Mouse (Mus musculus): ENCODE data around the gene Cel. TPM values are rescaled to one million over a fixed set of nuclear protein-coding genes. Genes with fewer than 3 reads are reported as not detected.
A peak's percentile ranks its signal among the peaks of the same experiment; 100 is the strongest.

Gene Cel
- polyA plus RNA-seq, 1 experiment from 2014 or later, result not detected

GRCm38 (mm10) chr2:28546560-28546959 lies 16.6 kb downstream of the Cel start:
- Histone ChIP-seq H3K4me1 (ENCODE audit: control insufficient read depth, insufficient read depth, low read length) (no peaks in the 10 kb centered on the region), H3K9ac (replicated peaks; ENCODE audit: low read length) (no peak overlapping the region), H3K4me3 (replicated peaks; ENCODE audit: low read depth, low read length) (no peak overlapping the region), H3K27me3 (ENCODE audit: control insufficient read depth, insufficient read depth, low read length) (no peaks in the 10 kb centered on the region), H3K27ac (replicated peaks; ENCODE audit: low read depth, low read length) (no peak overlapping the region), H3K4me2 (ENCODE audit: low read length) (no peak overlapping the region), H3K9me3 (ENCODE audit: control insufficient read depth, low read length) (no peaks in the 10 kb centered on the region), H3K36me3 (ENCODE audit: control insufficient read depth, insufficient read depth, low read length) (peaks cover 97% of the 10 kb centered on the region)
- DNase-seq (no peak), ATAC-seq (ENCODE audit: low FRiP score, low TSS enrichment) (no peak)
- WGBS, result 75% methylated on average over 6 of the region's 6 CpGs

DNA sequence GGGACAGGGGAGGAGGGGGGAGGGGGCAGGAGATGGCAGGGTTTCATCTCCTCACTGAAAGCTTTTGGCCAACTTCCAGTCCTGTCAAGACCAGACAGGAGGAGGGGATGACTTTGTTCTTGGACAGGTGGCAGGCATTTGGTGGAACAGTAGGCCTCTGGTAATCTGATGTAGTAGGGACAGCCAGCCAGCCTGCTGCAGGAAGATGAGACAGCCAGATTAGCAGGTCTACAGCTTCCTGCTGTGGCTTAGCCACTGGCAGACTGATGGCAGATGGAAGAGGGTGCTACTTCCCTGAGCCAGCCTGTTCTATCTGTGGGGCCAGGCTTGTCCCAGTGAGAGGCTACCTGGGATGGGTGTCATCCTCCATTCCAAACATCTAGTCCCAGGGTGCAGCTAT lies 17.2 kb downstream of the Cel start:
- DNase-seq (no peak), ATAC-seq (ENCODE audit: low FRiP score, low TSS enrichment) (no peak)
- Histone ChIP-seq H3K9me3 (ENCODE audit: control insufficient read depth, low read length) (no peaks in the 10 kb centered on the region), H3K4me2 (ENCODE audit: low read length) (no peak overlapping the region), H3K9ac (replicated peaks; ENCODE audit: low read length) (no peak overlapping the region), H3K4me3 (replicated peaks; ENCODE audit: low read depth, low read length) (no peak overlapping the region), H3K4me1 (ENCODE audit: control insufficient read depth, insufficient read depth, low read length) (no peaks in the 10 kb centered on the region), H3K36me3 (ENCODE audit: control insufficient read depth, insufficient read depth, low read length) (peaks cover 91% of the 10 kb centered on the region), H3K27me3 (ENCODE audit: control insufficient read depth, insufficient read depth, low read length) (no peaks in the 10 kb centered on the region), H3K27ac (replicated peaks; ENCODE audit: low read depth, low read length) (no peak overlapping the region)

DNA sequence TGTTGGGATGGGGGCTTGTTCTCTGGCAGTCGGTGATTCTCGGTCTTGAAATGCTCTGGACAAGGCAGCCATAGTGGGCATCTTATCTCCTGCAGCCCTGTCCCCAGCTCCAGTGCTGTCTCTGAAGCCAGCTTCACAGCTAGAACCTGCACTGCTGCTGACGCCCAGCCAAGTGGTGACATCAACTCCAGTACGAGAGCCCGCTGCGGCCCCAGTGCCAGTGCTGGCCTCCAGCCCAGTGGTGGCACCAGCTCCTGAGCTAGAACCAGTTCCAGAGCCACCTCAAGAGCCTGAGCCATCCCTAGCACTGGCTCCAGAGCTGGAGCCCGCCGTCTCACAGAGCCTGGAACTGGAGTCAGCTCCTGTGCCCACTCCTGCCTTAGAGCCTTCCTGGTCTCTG lies 19.3 kb downstream of the Cel start:
- 91% methylated on average over 8 of the region's 8 CpGs for WGBS
- no peak for DNase-seq

DNA sequence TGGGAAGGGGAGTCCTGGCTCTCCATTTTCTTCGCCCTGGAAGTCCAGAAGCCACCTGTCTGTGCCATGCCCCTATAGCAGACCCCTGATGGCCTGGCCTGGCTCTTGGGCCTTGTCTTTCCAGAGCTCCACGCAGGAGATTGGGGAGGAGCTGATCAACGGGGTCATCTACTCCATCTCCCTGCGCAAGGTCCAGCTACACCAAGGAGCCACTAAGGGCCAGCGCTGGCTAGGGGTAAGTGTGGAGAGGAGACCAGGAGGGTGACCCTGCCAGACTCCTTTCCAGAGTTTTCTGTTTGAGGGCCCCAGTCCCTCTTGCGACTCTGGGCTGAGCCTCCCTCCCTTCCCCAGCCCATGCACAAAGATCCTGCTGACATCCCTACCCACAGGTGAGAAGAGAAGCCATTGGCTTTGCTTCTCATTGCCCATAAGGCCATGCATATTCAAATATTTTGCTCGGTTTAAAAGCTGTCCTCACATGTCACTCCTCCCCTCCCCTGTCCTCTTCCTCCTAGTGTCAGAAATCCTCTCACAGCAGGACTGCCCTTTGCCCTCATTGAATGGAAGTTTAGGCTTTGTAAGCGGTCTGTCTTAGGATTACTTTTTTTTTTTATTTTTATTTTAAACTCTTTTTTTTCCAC lies 22.5 kb downstream of the Cel start:
- H3K4me2 ChIP-seq (ENCODE audit: low read length), result no peak overlapping the region
- peaks cover 47% of the 10 kb centered on the region for H3K4me1 ChIP-seq (ENCODE audit: control insufficient read depth, insufficient read depth, low read length)
- H3K27me3 ChIP-seq (ENCODE audit: control insufficient read depth, insufficient read depth, low read length), result no peaks in the 10 kb centered on the region
- no peak overlapping the region for H3K27ac ChIP-seq (replicated peaks; ENCODE audit: low read depth, low read length)
- peaks cover 40% of the 10 kb centered on the region for H3K36me3 ChIP-seq (ENCODE audit: control insufficient read depth, insufficient read depth, low read length)
- ATAC-seq (ENCODE audit: low FRiP score, low TSS enrichment), result no peak
- WGBS, result 75% methylated on average over 8 of the region's 8 CpGs
- no peak overlapping the region for H3K4me3 ChIP-seq (replicated peaks; ENCODE audit: low read depth, low read length)
- H3K9ac ChIP-seq (replicated peaks; ENCODE audit: low read length), result no peak overlapping the region
- no peak for DNase-seq
- no peaks in the 10 kb centered on the region for H3K9me3 ChIP-seq (ENCODE audit: control insufficient read depth, low read length)

More for the DNA sequence above, 19.3 kb downstream of the Cel start:
- Histone ChIP-seq H3K27ac (replicated peaks; ENCODE audit: low read depth, low read length) (no peak overlapping the region), H3K4me2 (ENCODE audit: low read length) (no peak overlapping the region), H3K4me3 (replicated peaks; ENCODE audit: low read depth, low read length) (no peak overlapping the region), H3K36me3 (ENCODE audit: control insufficient read depth, insufficient read depth, low read length) (peaks cover 71% of the 10 kb centered on the region), H3K9me3 (ENCODE audit: control insufficient read depth, low read length) (no peaks in the 10 kb centered on the region), H3K9ac (replicated peaks; ENCODE audit: low read length) (no peak overlapping the region), H3K4me1 (ENCODE audit: control insufficient read depth, insufficient read depth, low read length) (peaks cover 16% of the 10 kb centered on the region), H3K27me3 (ENCODE audit: control insufficient read depth, insufficient read depth, low read length) (no peaks in the 10 kb centered on the region)
- ATAC-seq (ENCODE audit: low FRiP score, low TSS enrichment), result no peak

DNA sequence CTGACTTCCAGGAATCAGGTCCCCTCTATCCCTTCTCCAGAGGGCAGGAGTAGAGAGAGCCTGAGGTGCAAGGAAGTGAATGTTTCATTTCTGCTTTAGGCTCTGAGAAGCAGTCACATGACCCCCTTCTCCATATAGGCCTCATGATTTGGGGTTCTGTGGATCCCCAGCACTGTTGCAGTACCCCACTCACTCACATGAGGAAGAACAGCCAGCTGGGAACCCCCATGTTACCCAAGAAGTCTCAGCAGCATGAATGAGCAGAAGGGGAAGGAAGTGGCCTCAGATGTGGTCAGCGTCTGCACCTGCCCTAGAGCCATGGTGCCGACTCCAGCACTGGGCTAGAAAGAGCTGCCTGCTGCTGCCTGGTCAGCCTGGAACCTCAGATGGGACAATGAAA lies 23.3 kb downstream of the Cel start:
- H3K9ac ChIP-seq (replicated peaks; ENCODE audit: low read length), result peak overlapping the region; percentile 21; the same call in 1 of the 2 replicates

DNA sequence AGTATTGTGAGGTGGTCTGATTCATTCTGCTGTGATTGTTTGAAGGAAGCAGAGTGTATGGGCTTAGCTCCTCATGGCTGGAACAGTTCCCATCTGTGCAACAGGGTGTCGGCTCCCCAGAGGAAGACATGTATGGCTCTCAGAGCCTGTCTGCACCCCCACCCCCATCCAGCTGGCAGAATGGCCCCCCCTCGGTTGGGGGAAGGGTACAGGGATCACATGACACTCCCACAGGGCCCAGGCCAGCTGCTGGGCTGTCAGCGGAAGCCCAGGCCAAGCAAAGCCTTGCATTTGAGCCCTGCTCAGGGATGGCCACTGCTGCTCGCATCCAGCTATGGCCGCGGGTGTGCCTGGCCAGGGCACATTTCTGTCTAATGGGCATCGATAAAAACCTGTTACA lies 24.0 kb downstream of the Cel start:
- peak; percentile 68 for ATAC-seq (ENCODE audit: low FRiP score, low TSS enrichment)
- H3K4me1 ChIP-seq (ENCODE audit: control insufficient read depth, insufficient read depth, low read length), result peaks cover 62% of the 10 kb centered on the region
- peaks cover 25% of the 10 kb centered on the region for H3K36me3 ChIP-seq (ENCODE audit: control insufficient read depth, insufficient read depth, low read length)
- peak overlapping the region; percentile 77 for H3K27ac ChIP-seq (replicated peaks; ENCODE audit: low read depth, low read length)
- H3K9me3 ChIP-seq (ENCODE audit: control insufficient read depth, low read length), result no peaks in the 10 kb centered on the region
- no peaks in the 10 kb centered on the region for H3K27me3 ChIP-seq (ENCODE audit: control insufficient read depth, insufficient read depth, low read length)
- peak overlapping the region; percentile 19 for H3K4me2 ChIP-seq (ENCODE audit: low read length)
- peak overlapping the region; percentile 21; the same call in 1 of the 2 replicates for H3K9ac ChIP-seq (replicated peaks; ENCODE audit: low read length)
- no peak overlapping the region for H3K4me3 ChIP-seq (replicated peaks; ENCODE audit: low read depth, low read length)
- peak; percentile 78 for DNase-seq
- 25% methylated on average over 7 of the region's 7 CpGs for WGBS

More for the DNA sequence above, 23.3 kb downstream of the Cel start:
- no peaks in the 10 kb centered on the region for H3K27me3 ChIP-seq (ENCODE audit: control insufficient read depth, insufficient read depth, low read length)
- no peak overlapping the region for H3K4me2 ChIP-seq (ENCODE audit: low read length)
- DNase-seq, result no peak
- peaks cover 54% of the 10 kb centered on the region for H3K4me1 ChIP-seq (ENCODE audit: control insufficient read depth, insufficient read depth, low read length)
- peaks cover 32% of the 10 kb centered on the region for H3K36me3 ChIP-seq (ENCODE audit: control insufficient read depth, insufficient read depth, low read length)
- H3K9me3 ChIP-seq (ENCODE audit: control insufficient read depth, low read length), result no peaks in the 10 kb centered on the region
- WGBS, result 75% methylated on average over 2 of the region's 2 CpGs
- H3K4me3 ChIP-seq (replicated peaks; ENCODE audit: low read depth, low read length), result no peak overlapping the region
- peak overlapping the region; percentile 77 for H3K27ac ChIP-seq (replicated peaks; ENCODE audit: low read depth, low read length)
- no peak for ATAC-seq (ENCODE audit: low FRiP score, low TSS enrichment)

DNA sequence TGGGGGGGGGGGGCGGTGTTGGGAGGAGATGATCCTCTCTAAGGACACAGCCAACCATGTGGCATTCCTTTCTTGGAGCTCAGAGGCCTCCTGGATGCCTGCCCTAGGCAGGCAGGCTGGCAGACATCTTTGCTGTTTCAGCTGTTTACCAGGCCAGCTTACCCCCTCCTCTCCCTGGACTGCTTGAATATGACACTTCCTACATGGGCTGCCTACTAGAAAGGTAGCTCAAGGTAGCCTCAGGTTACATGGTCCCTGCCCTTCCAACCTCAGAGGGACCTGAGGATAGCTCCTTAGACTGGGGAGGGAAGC lies 24.4 kb downstream of the Cel start:
- ATAC-seq (ENCODE audit: low FRiP score, low TSS enrichment), result peak; percentile 22
- DNase-seq, result peak; percentile 40
- Histone ChIP-seq H3K9me3 (ENCODE audit: control insufficient read depth, low read length) (no peaks in the 10 kb centered on the region), H3K4me1 (ENCODE audit: control insufficient read depth, insufficient read depth, low read length) (peaks cover 66% of the 10 kb centered on the region), H3K36me3 (ENCODE audit: control insufficient read depth, insufficient read depth, low read length) (peaks cover 21% of the 10 kb centered on the region), H3K4me3 (replicated peaks; ENCODE audit: low read depth, low read length) (no peak overlapping the region), H3K4me2 (ENCODE audit: low read length) (peak overlapping the region; percentile 19; the same call in 1 of the 2 replicates), H3K9ac (replicated peaks; ENCODE audit: low read length) (peak overlapping the region; percentile 17; the same call in 1 of the 2 replicates), H3K27ac (replicated peaks; ENCODE audit: low read depth, low read length) (peak overlapping the region; percentile 77), H3K27me3 (ENCODE audit: control insufficient read depth, insufficient read depth, low read length) (no peaks in the 10 kb centered on the region)
- 20% methylated on average over 1 of the region's 1 CpGs for WGBS

GRCm38 (mm10) chr2:28537995-28538816 lies 25.0 kb downstream of the Cel start:
- H3K9ac ChIP-seq (replicated peaks; ENCODE audit: low read length), result peak overlapping the region; percentile 17; the same call in 1 of the 2 replicates
- peak overlapping the region; percentile 77 for H3K27ac ChIP-seq (replicated peaks; ENCODE audit: low read depth, low read length)
- no peaks in the 10 kb centered on the region for H3K27me3 ChIP-seq (ENCODE audit: control insufficient read depth, insufficient read depth, low read length)
- H3K4me2 ChIP-seq (ENCODE audit: low read length), result peak overlapping the region; percentile 19; the same call in 1 of the 2 replicates
- ATAC-seq (ENCODE audit: low FRiP score, low TSS enrichment), result no peak
- no peak overlapping the region for H3K4me3 ChIP-seq (replicated peaks; ENCODE audit: low read depth, low read length)
- no peak for DNase-seq
- peaks cover 70% of the 10 kb centered on the region for H3K4me1 ChIP-seq (ENCODE audit: control insufficient read depth, insufficient read depth, low read length)
- no peaks in the 10 kb centered on the region for H3K9me3 ChIP-seq (ENCODE audit: control insufficient read depth, low read length)
- peaks cover 15% of the 10 kb centered on the region for H3K36me3 ChIP-seq (ENCODE audit: control insufficient read depth, insufficient read depth, low read length)
- 66% methylated on average over 8 of the region's 8 CpGs for WGBS

DNA sequence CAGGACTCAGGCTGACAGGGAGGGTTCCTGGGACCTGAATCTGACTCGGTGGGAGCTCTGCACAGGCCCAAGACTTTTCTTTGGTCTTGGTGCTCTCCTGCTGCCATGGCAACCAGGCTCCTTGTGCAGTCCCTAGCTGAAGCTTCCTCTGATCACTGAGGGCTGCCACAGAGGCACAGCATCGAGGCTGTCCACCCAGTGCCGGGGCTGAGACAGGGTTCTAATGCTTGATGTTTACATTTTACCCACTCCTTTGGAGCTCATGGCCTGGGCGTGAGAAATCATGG lies 25.6 kb downstream of the Cel start:
- H3K27ac ChIP-seq (replicated peaks; ENCODE audit: low read depth, low read length), result peak overlapping the region; percentile 77
- no peak overlapping the region for H3K4me3 ChIP-seq (replicated peaks; ENCODE audit: low read depth, low read length)
- peak overlapping the region; percentile 19; the same call in 1 of the 2 replicates for H3K4me2 ChIP-seq (ENCODE audit: low read length)
- WGBS, result 16% methylated on average over 4 of the region's 4 CpGs
- no peak for ATAC-seq (ENCODE audit: low FRiP score, low TSS enrichment)
- no peaks in the 10 kb centered on the region for H3K27me3 ChIP-seq (ENCODE audit: control insufficient read depth, insufficient read depth, low read length)
- H3K9me3 ChIP-seq (ENCODE audit: control insufficient read depth, low read length), result no peaks in the 10 kb centered on the region
- H3K36me3 ChIP-seq (ENCODE audit: control insufficient read depth, insufficient read depth, low read length), result peaks cover 10% of the 10 kb centered on the region
- H3K9ac ChIP-seq (replicated peaks; ENCODE audit: low read length), result no peak overlapping the region; the same call in 1 of the 2 replicates
- peaks cover 76% of the 10 kb centered on the region for H3K4me1 ChIP-seq (ENCODE audit: control insufficient read depth, insufficient read depth, low read length)
- peak; percentile 76 for DNase-seq

Measured in midbrain, embryonic 14.5 days (tissue).